Mouse (Mus musculus): Measurements from ENCODE around the gene Fgf13. TPM values are rescaled to one million over a fixed set of nuclear protein-coding genes. Genes with fewer than 3 reads are reported as not detected.
A peak's percentile ranks its signal among the peaks of the same experiment; 100 is the strongest.

Gene Fgf13
- total RNA-seq, 2 experiments from 2014 or later, result 163 to 167 TPM

DNA sequence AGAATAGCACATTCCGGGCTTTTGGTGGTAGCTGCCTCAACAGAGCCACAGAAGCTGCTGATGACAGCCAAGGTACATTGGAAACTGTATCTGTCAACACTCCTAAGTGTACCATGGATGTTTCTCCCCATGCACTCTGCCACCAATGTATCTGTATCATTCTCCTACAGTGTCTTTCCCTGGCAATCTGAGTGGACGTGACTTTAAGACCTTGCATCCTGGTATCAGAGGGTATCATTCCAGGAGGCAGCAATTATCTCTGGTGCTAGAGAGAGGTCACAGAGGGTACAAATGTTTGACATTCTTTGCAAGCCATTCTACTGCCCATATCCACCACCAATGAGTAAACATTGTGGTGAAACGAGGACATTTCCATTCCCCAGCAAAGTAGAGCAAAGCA is 347.2 kb downstream of the Fgf13 start:
- no peak for DNase-seq (ENCODE audit: low spot score in 2 of 2)
- intact Hi-C loops (cut with DNase I), result no loop called here

- intact Hi-C loops (cut with DNase I), result no loop called here
Measured at GRCm38 (mm10) chrX:59201146-59201545, 366.7 kb downstream of the Fgf13 start.

GRCm38 (mm10) chrX:59194149-59194548 is 373.7 kb downstream of the Fgf13 start:
- peak in 1 of 2 experiments; percentile 24 for DNase-seq (ENCODE audit: low spot score in 2 of 2)
- intact Hi-C loops (cut with DNase I), result loop anchor here (2.0 to 10.0 kb wide), 3 partner anchors 411 to 833 kb away; no protein-coding TSS in a partner anchor

More at GRCm38 (mm10) chrX:59201146-59201545, 366.7 kb downstream of the Fgf13 start:
- no peak for DNase-seq (ENCODE audit: low spot score in 2 of 2)

DNA sequence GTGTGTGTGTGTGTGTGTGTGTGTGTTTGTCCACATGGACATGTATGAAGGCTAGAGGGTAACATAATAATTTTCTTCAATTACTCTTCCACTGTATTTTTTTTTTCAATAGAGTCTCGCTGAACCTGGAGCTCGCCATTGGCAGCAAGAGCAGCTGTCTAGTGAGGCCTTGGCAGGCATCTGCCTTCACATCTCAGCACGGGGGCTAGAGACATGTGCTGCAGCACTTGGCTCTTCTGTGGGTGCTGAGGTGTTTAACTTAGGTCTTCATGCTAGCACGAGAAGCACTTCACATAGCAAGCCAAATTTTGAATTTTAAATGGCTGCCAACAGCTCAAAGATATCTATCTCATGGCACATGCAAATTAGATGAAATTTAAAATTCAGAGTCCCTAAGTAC is 380.9 kb downstream of the Fgf13 start:
- peak in 1 of 2 experiments; percentile 20 for DNase-seq (ENCODE audit: low spot score in 2 of 2)
- intact Hi-C loops (cut with DNase I), result loop anchor here (10.0 kb wide), 2 partner anchors 1218 to 1278 kb away; no protein-coding TSS in a partner anchor

GRCm38 (mm10) chrX:59182323-59182722 is 385.5 kb downstream of the Fgf13 start:
- intact Hi-C loops (cut with DNase I), result loop anchor here (5.0 to 10.0 kb wide), 3 partner anchors 385 to 1282 kb away; partner anchors contain the start of gene Fgf13
- no peak for DNase-seq (ENCODE audit: low spot score in 2 of 2)

- no peak for DNase-seq (ENCODE audit: low spot score in 2 of 2)
- intact Hi-C loops (cut with DNase I), result loop anchor here (5.0 to 10.0 kb wide), 5 partner anchors 388 to 1285 kb away; partner anchors contain the start of gene Fgf13
Measured at GRCm38 (mm10) chrX:59179627-59180026, 388.2 kb downstream of the Fgf13 start.

DNA sequence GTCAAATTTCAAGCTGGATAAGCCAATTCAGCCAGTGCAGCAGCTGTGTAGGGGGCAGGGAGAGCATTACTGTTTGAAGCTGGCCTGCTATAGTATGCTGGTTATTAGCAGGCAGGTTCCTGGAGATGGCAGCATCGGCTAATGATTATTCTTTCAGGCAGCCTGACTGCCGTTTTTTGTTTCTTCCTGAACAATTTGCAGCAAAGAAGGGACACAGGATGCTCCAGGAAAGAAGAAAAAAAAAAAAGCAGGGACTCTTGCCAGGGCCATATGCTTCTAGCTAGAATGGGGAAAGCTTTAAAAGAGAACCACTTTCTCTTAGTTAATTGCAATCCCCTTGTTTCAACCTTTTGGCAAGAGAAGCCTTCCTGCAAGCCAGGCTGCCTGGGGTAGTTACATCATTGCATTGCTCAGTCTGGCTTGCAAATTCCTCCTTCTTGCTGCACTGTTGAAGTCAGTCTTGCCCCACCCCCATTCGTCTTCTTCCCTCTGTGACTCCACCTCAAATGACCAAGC is 388.7 kb downstream of the Fgf13 start:
- intact Hi-C loops (cut with DNase I), result loop anchor here (5.0 to 10.0 kb wide), 2 partner anchors 664 to 848 kb away; no protein-coding TSS in a partner anchor
- peak; percentile 20 to 38 for DNase-seq (ENCODE audit: low spot score in 2 of 2)

- intact Hi-C loops (cut with DNase I), result loop anchor here (5.0 to 10.0 kb wide), 2 partner anchors 663 to 850 kb away; no protein-coding TSS in a partner anchor
- peak in 1 of 2 experiments; percentile 18 for DNase-seq (ENCODE audit: low spot score in 2 of 2)
Measured at GRCm38 (mm10) chrX:59177653-59178052, 390.2 kb downstream of the Fgf13 start.

- DNase-seq (ENCODE audit: low spot score in 2 of 2), result peak in 1 of 2 experiments; percentile 10
- intact Hi-C loops (cut with DNase I), result loop anchor here (2.0 to 10.0 kb wide), 3 partner anchors 360 to 657 kb away; no protein-coding TSS in a partner anchor
Measured at GRCm38 (mm10) chrX:59172200-59172599, 395.7 kb downstream of the Fgf13 start.

DNA sequence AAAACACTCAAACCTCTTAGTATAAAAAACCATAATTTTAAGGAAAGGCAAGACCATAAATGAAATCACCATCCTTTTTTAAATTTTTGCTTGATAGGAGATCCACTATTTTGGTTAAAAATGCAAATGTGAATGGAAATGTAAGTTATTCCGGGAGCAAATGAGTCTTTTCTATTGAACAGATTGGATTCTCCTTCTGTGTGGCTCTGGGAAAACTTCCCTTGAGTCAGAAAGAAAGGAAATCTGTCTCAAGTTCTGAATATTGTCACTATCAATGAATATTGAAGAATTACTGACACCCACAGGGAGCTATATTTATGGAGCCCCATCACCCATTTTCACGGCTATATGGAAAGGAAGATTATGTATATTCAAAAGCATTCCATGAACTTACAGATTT is 401.1 kb downstream of the Fgf13 start:
- intact Hi-C loops (cut with DNase I), result no loop called here
- DNase-seq (ENCODE audit: low spot score in 2 of 2), result peak in 1 of 2 experiments; percentile 39

DNA sequence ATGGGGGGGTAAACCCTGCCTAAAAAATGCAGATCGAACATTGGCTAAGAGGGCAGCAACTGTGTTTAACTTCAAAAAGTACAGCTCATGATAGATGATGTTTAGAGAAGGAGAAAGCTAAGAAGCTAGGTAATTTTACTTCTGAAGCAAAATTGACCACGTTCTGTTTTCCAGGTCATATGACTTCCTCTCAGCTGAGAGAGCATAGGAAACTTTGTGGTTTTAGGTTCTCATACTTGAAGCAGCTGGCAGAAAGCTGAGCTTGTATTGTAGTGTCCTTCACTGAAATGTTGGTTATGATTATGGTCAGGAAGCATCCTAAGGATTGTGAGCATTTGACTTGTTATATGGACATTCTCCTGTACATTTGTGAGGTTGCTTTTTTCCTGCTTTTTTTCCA is 425.9 kb downstream of the Fgf13 start:
- intact Hi-C loops (cut with DNase I), result no loop called here
- no peak for DNase-seq (ENCODE audit: low spot score in 2 of 2)

DNA sequence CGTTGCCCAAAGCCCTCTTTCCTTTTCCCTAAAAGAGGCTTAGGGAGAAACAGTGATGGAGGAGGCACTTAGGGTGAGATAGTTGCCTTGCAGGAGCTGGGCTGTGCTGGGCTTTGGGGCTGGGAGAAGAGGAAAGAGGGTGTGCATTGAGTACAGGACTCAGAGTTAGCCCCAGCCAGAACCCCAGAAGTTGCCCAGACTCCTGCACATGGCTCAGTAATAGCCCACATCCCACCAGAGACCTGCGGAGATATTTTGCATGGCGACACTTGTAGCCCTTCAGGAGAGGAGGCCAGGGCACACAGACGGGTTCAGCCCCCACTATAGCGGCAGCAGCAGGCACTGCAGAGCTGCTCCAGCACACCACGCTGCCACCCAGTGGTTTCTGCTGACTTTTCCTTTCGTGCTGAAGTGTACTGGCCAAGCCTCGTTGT is 432.9 kb downstream of the Fgf13 start:
- intact Hi-C loops (cut with DNase I), result loop anchor here (2.0 to 5.0 kb wide), 3 partner anchors 63 to 322 kb away; no protein-coding TSS in a partner anchor
- DNase-seq (ENCODE audit: low spot score in 2 of 2), result peak; percentile 62 to 70

DNA sequence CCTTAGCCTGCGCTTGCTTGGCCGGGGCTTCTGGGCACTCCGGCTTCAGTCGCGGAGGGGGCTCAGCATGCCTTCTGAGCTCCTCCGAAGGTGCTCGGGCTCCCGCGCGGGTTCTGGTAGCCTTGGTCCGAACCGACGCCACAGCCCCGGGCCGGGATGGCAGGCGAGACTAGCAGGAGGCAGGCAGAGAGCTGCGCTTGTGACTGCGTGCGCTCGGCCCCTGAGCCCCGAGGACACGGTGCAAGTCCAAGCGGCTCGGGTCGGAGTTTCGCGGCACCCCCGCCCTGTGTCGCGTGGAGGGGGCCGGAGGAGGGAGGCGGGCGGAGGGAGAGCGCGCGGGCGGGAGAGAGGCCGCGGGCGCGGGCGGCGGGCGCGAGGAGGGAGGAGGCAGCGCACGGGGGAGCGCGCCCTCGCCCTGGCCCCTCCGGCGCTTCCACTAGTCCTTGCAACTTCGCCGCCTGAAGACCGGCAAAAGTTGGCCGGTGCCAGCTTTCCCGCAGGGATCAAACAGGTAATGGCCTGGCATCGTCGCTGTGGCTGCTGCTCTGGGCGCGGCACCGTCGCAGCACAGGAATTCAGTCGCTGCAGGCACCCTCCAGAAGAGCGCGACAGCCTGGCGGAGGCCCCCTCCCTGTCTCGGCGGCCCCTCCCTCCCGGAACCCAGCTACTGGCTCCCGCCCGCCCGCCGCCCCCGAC is 433.6 kb downstream of the Fgf13 start:
- peak; percentile 29 to 40 for DNase-seq (ENCODE audit: low spot score in 2 of 2)
- intact Hi-C loops (cut with DNase I), result loop anchor here (2.0 to 5.0 kb wide), 3 partner anchors 62 to 322 kb away; no protein-coding TSS in a partner anchor

- intact Hi-C loops (cut with DNase I), result loop anchor here (2.0 to 5.0 kb wide), 3 partner anchors 61 to 321 kb away; no protein-coding TSS in a partner anchor
Measured at GRCm38 (mm10) chrX:59133834-59134165, 434.1 kb downstream of the Fgf13 start.

GRCm38 (mm10) chrX:59133416-59133815 is 434.5 kb downstream of the Fgf13 start:
- intact Hi-C loops (cut with DNase I), result loop anchor here (5.0 kb wide), 2 partner anchors 61 to 96 kb away; no protein-coding TSS in a partner anchor
- peak in 1 of 2 experiments; percentile 49 for DNase-seq (ENCODE audit: low spot score in 2 of 2)

More at GRCm38 (mm10) chrX:59133834-59134165, 434.1 kb downstream of the Fgf13 start:
- DNase-seq (ENCODE audit: low spot score in 2 of 2), result peak; percentile 31 to 33

- DNase-seq (ENCODE audit: low spot score in 2 of 2), result peak; percentile 18 to 69
- intact Hi-C loops (cut with DNase I), result loop anchor here (5.0 kb wide), 1 partner anchor 154 kb away; no protein-coding TSS in a partner anchor
Measured at GRCm38 (mm10) chrX:59126637-59127036, 441.2 kb downstream of the Fgf13 start.

DNA sequence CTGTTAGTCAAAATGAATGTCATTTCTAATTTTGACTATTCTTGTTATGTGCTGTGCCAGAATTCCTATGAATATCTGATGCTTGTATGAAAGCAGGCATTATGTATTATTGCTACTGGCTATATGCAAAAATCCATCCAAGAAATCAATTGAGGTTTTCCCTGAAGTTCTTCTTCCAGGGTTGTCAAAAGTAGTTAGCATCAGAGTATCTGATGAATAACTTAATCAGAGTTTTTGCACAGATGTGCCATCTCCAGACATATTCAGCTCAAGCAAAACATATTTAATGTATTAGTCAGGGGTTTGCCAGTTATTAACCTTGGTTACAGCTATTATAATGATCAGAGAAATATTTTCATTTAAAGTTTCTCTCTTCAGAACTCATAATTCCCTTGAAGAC is 454.7 kb downstream of the Fgf13 start:
- intact Hi-C loops (cut with DNase I), result no loop called here
- DNase-seq (ENCODE audit: low spot score in 2 of 2), result no peak

DNA sequence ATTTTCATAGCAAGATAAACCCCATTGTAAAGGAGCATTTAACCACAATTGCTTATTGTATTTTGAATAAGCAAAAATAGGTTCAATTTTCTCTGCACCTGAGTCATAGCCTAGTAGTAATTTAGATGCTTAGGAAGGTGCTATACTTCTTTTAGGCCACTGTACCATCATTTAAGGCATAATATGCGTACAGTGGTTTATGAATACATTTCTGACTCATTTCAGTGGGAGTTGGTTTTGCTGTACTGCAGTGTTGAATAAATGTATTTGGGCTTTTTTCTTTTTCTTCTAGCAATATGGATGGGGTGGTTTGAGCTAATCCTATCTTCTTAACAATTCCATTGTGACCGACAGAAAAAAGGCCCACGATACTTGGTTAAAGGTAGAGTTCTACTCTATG is 481.9 kb downstream of the Fgf13 start:
- intact Hi-C loops (cut with DNase I), result no loop called here
- DNase-seq (ENCODE audit: low spot score in 2 of 2), result peak in 1 of 2 experiments; percentile 24

- DNase-seq (ENCODE audit: low spot score in 2 of 2), result no peak
- intact Hi-C loops (cut with DNase I), result no loop called here
Measured at GRCm38 (mm10) chrX:59080427-59080826, 487.4 kb downstream of the Fgf13 start.

DNA sequence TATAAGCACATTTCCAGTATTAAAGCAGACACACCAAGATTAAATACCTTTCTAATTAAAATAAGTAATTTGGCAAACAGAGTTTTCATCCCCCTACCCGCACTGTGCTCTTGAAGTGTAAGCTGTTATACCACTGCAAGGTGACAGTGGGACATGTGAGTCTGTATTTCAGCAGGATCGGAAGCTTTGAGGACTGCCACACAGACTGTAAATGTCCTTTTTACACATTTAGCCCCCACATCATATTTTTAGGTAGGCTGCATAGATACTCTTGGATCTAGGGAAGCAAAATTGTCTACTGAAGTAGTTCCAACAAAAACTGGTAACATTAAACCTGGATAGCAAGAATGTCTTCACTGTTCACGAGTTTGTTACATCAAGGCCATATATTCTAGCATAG is 495.8 kb downstream of the Fgf13 start:
- peak in 1 of 2 experiments; percentile 46 for DNase-seq (ENCODE audit: low spot score in 2 of 2)
- intact Hi-C loops (cut with DNase I), result loop anchor here (5.0 kb wide), 1 partner anchor 60 kb away; no protein-coding TSS in a partner anchor
